7 mouse cellular contexts compared by ENCODE assay signal in genomic region chr7:24325675-24326128, GRCm38 (mm10). TPM values are rescaled to one million over a fixed set of nuclear protein-coding genes. Genes with fewer than 3 reads are reported as not detected.
DNase-seq lines count a peak whose midpoint lies in the region; ATAC-seq and TF ChIP-seq lines count a peak whose summit lies in the region.

No protein-coding gene starts in this region.

- H3K36me3 ChIP-seq in hindbrain, embryonic 11.5 days (ENCODE audit: control insufficient read depth, insufficient read depth, low read length) = no peaks in the 10 kb centered on the region
- H3K36me3 ChIP-seq in limb, embryonic 14.5 days (ENCODE audit: control insufficient read depth, insufficient read depth, low read length) = no peaks in the 10 kb centered on the region
- no peaks in the 10 kb centered on the region for H3K36me3 ChIP-seq in neural tube, embryonic 15.5 days

- peak overlapping the region; percentile 39 for H3K4me2 ChIP-seq in hindbrain, embryonic 11.5 days (replicated peaks; ENCODE audit: low read depth, low read length)
- H3K4me2 ChIP-seq in limb, embryonic 14.5 days (replicated peaks; ENCODE audit: low read depth, low read length, severe bottlenecking) = peak overlapping the region; percentile 59
- H3K4me2 ChIP-seq in neural tube, embryonic 15.5 days = peak overlapping the region; percentile 60

- TF ChIP-seq CTCF in cortical plate, adult 2 months (IDR thresholded peaks at IDR 0.05; ENCODE audit: extremely low read depth, insufficient read depth, low read length) = no peak

- H3K27ac ChIP-seq in cortical plate, adult 2 months (ENCODE audit: insufficient read depth, low read length) = no peak overlapping the region
- no peak overlapping the region for H3K27ac ChIP-seq in hindbrain, embryonic 11.5 days (ENCODE audit: low read depth, low read length)
- H3K27ac ChIP-seq in limb, embryonic 14.5 days (replicated peaks; ENCODE audit: low read depth, low read length) = peak overlapping the region; percentile 74
- peak overlapping the region; percentile 58 for H3K27ac ChIP-seq in neural tube, embryonic 15.5 days (replicated peaks)

- no peaks in the 10 kb centered on the region for H3K27me3 ChIP-seq in hindbrain, embryonic 11.5 days (ENCODE audit: control insufficient read depth, insufficient read depth, low read length)
- no peaks in the 10 kb centered on the region for H3K27me3 ChIP-seq in limb, embryonic 14.5 days (ENCODE audit: control insufficient read depth, insufficient read depth, low read length)
- H3K27me3 ChIP-seq in neural tube, embryonic 15.5 days (replicated peaks) = 0 out of 2 replicates have a peak, but pooled peaks cover 3% of the 10 kb centered on the region

- H3K9ac ChIP-seq in hindbrain, embryonic 11.5 days (ENCODE audit: low read depth, low read length) = peak overlapping the region; percentile 27; the same call in 1 of the 2 replicates
- H3K9ac ChIP-seq in limb, embryonic 14.5 days (ENCODE audit: low read depth, low read length, severe bottlenecking) = peak overlapping the region; percentile 55
- H3K9ac ChIP-seq in neural tube, embryonic 15.5 days (replicated peaks) = peak overlapping the region; percentile 34

- DNase-seq in Muller cell, postnatal 12 days (ENCODE audit: inconsistent ontology term) = peak; percentile 19
- peak; percentile 64 for DNase-seq in hindbrain, embryonic 11.5 days (ENCODE audit: low spot score)
- DNase-seq in limb, embryonic 14.5 days (ENCODE audit: low spot score) = peak; percentile 37
- no peak for DNase-seq in T-cell, adult 2 months (ENCODE audit: low spot score)
- DNase-seq in adrenal gland, postnatal 25 days = no peak

- no peaks in the 10 kb centered on the region for H3K9me3 ChIP-seq in hindbrain, embryonic 11.5 days (ENCODE audit: control insufficient read depth, low read length)
- peaks cover 10% of the 10 kb centered on the region for H3K9me3 ChIP-seq in limb, embryonic 14.5 days (ENCODE audit: control insufficient read depth, low read length)
- H3K9me3 ChIP-seq in neural tube, embryonic 15.5 days (replicated peaks) = 0 out of 2 replicates have a peak, but pooled peaks cover 8% of the 10 kb centered on the region

- 0 out of 2 replicates have a peak, but pooled peaks cover 1% of the 10 kb centered on the region for H3K4me1 ChIP-seq in cortical plate, adult 2 months (ENCODE audit: control insufficient read depth, insufficient read depth, low read length)
- H3K4me1 ChIP-seq in hindbrain, embryonic 11.5 days (replicated peaks; ENCODE audit: control insufficient read depth, insufficient read depth, low read length) = no peaks in the 10 kb centered on the region
- 0 out of 2 replicates have a peak, but pooled peaks cover 6% of the 10 kb centered on the region for H3K4me1 ChIP-seq in limb, embryonic 14.5 days (ENCODE audit: control insufficient read depth, insufficient read depth, low read length)
- H3K4me1 ChIP-seq in neural tube, embryonic 15.5 days = peaks cover 12% of the 10 kb centered on the region

- no peak for TF ChIP-seq POLR2A in cortical plate, adult 2 months (IDR thresholded peaks at IDR 0.05; ENCODE audit: extremely low read depth, insufficient read depth, low read length)
- TF ChIP-seq POLR2A in limb, embryonic 14.5 days (IDR thresholded peaks at IDR 0.05; ENCODE audit: borderline replicate concordance, extremely low read depth, insufficient read depth, insufficient read length) = peak; percentile 41; the same call in 1 of the 2 replicates

- H3K4me3 ChIP-seq in cortical plate, adult 2 months (ENCODE audit: insufficient read depth, low read length) = peak overlapping the region; percentile 6; the same call in 1 of the 2 replicates
- H3K4me3 ChIP-seq in hindbrain, embryonic 11.5 days (ENCODE audit: low read depth, low read length) = peak overlapping the region; percentile 14
- H3K4me3 ChIP-seq in limb, embryonic 14.5 days (replicated peaks; ENCODE audit: low read length) = peak overlapping the region; percentile 31
- H3K4me3 ChIP-seq in neural tube, embryonic 15.5 days (replicated peaks) = peak overlapping the region; percentile 32

- WGBS in hindbrain, embryonic 11.5 days = 7% methylated on average over 13 of the region's 13 CpGs
- WGBS in limb, embryonic 14.5 days = 6% methylated on average over 13 of the region's 13 CpGs
- 10% methylated on average over 13 of the region's 13 CpGs for WGBS in neural tube, embryonic 15.5 days

- ATAC-seq in hindbrain, embryonic 11.5 days (ENCODE audit: low FRiP score) = peak; percentile 77
- ATAC-seq in limb, embryonic 14.5 days (ENCODE audit: low FRiP score, low read depth) = peak; percentile 73
- peak; percentile 79 for ATAC-seq in neural tube, embryonic 15.5 days (ENCODE audit: low FRiP score)

RNA-seq across cellular contexts. Expression of gene Tescl, which starts 8.0 kb away (rescaled TPM):
- polyA plus RNA-seq in cortical plate, adult 2 months (2012; rRNA removed) = 0.29 TPM in 1 of 2 replicates, not detected in the other
- not detected in 2 replicates for polyA plus RNA-seq in hindbrain, embryonic 11.5 days (2014; fragmentation: Nextera tagmentation; extraction: Ambion mirVana)
- polyA plus RNA-seq in limb, embryonic 14.5 days (2012; rRNA removed) = 0.13 and 0.38 TPM in 2 replicates
- not detected in 2 replicates for polyA plus RNA-seq in limb, embryonic 14.5 days (2014; fragmentation: Nextera tagmentation; extraction: Ambion mirVana)
- polyA plus RNA-seq in neural tube, embryonic 15.5 days (2015; fragmentation: Nextera tagmentation; extraction: Ambion mirVana) = 0.24 and 0.29 TPM in 2 replicates
- total RNA-seq in adrenal gland, postnatal 25 days (2021) = 1.0 and 1.1 TPM in 2 replicates

RNA-seq across cellular contexts. Expression of gene Zfp94, which starts 9.2 kb away (rescaled TPM):
- 20.2 and 22.4 TPM in 2 replicates for polyA plus RNA-seq in cortical plate, adult 2 months (2012; rRNA removed)
- polyA plus RNA-seq in hindbrain, embryonic 11.5 days (2014; fragmentation: Nextera tagmentation; extraction: Ambion mirVana) = 12.8 and 15.4 TPM in 2 replicates
- polyA plus RNA-seq in limb, embryonic 14.5 days (2012; rRNA removed) = 13.8 and 14.4 TPM in 2 replicates
- polyA plus RNA-seq in limb, embryonic 14.5 days (2014; fragmentation: Nextera tagmentation; extraction: Ambion mirVana) = 11.7 and 12.6 TPM in 2 replicates
- polyA plus RNA-seq in neural tube, embryonic 15.5 days (2015; fragmentation: Nextera tagmentation; extraction: Ambion mirVana) = 20.0 and 20.2 TPM in 2 replicates
- total RNA-seq in adrenal gland, postnatal 25 days (2021) = 4.1 and 6.6 TPM in 2 replicates

RNA-seq across cellular contexts. Expression of gene Lypd5, which starts 23.3 kb away (rescaled TPM):
- not detected in 2 replicates for polyA plus RNA-seq in cortical plate, adult 2 months (2012; rRNA removed)
- not detected in 2 replicates for polyA plus RNA-seq in hindbrain, embryonic 11.5 days (2014; fragmentation: Nextera tagmentation; extraction: Ambion mirVana)
- 0.09 and 0.50 TPM in 2 replicates for polyA plus RNA-seq in limb, embryonic 14.5 days (2012; rRNA removed)
- 0.62 and 3.1 TPM in 2 replicates for polyA plus RNA-seq in limb, embryonic 14.5 days (2014; fragmentation: Nextera tagmentation; extraction: Ambion mirVana)
- 0.06 TPM in 1 of 2 replicates, not detected in the other for polyA plus RNA-seq in neural tube, embryonic 15.5 days (2015; fragmentation: Nextera tagmentation; extraction: Ambion mirVana)
- total RNA-seq in adrenal gland, postnatal 25 days (2021) = not detected in 2 replicates

RNA-seq across cellular contexts. Expression of gene Zfp61, which starts 24.7 kb away (rescaled TPM):
- polyA plus RNA-seq in cortical plate, adult 2 months (2012; rRNA removed) = 22.9 and 27.6 TPM in 2 replicates
- 32.1 and 40.0 TPM in 2 replicates for polyA plus RNA-seq in hindbrain, embryonic 11.5 days (2014; fragmentation: Nextera tagmentation; extraction: Ambion mirVana)
- 36.8 and 45.0 TPM in 2 replicates for polyA plus RNA-seq in limb, embryonic 14.5 days (2012; rRNA removed)
- polyA plus RNA-seq in limb, embryonic 14.5 days (2014; fragmentation: Nextera tagmentation; extraction: Ambion mirVana) = 38.7 and 39.7 TPM in 2 replicates
- polyA plus RNA-seq in neural tube, embryonic 15.5 days (2015; fragmentation: Nextera tagmentation; extraction: Ambion mirVana) = 42.0 and 44.7 TPM in 2 replicates
- total RNA-seq in adrenal gland, postnatal 25 days (2021) = 10.1 and 11.5 TPM in 2 replicates

RNA-seq across cellular contexts. Expression of gene Kcnn4, which starts 44.4 kb away (rescaled TPM):
- 0.47 and 0.77 TPM in 2 replicates for polyA plus RNA-seq in cortical plate, adult 2 months (2012; rRNA removed)
- polyA plus RNA-seq in hindbrain, embryonic 11.5 days (2014; fragmentation: Nextera tagmentation; extraction: Ambion mirVana) = 2.4 and 3.5 TPM in 2 replicates
- 2.4 and 3.3 TPM in 2 replicates for polyA plus RNA-seq in limb, embryonic 14.5 days (2012; rRNA removed)
- polyA plus RNA-seq in limb, embryonic 14.5 days (2014; fragmentation: Nextera tagmentation; extraction: Ambion mirVana) = 1.8 and 2.4 TPM in 2 replicates
- polyA plus RNA-seq in neural tube, embryonic 15.5 days (2015; fragmentation: Nextera tagmentation; extraction: Ambion mirVana) = 3.0 and 11.2 TPM in 2 replicates
- total RNA-seq in adrenal gland, postnatal 25 days (2021) = 0.21 TPM in 1 of 2 replicates, not detected in the other

Comparison
In these comparisons a context has a peak if more than half of its experiments do, and no peak if none do; other contexts are left out.
1. DNase-seq: peak in Muller cell, postnatal 12 days (single experiment), hindbrain, embryonic 11.5 days (single experiment) and limb, embryonic 14.5 days (single experiment); none in T-cell, adult 2 months (single experiment) and adrenal gland, postnatal 25 days (single experiment).
2. H3K27ac ChIP-seq: peak in limb, embryonic 14.5 days (single experiment) and neural tube, embryonic 15.5 days (single experiment); none in cortical plate, adult 2 months (single experiment) and hindbrain, embryonic 11.5 days (single experiment).
3. Peak in every context shown above with its lines, with median percentiles within 50 percentile points of each other: H3K4me3 ChIP-seq, ATAC-seq, H3K4me2 ChIP-seq and H3K9ac ChIP-seq.